Mouse (Mus musculus): ENCODE results near the gene Padi2. TPM values are rescaled to one million over a fixed set of nuclear protein-coding genes. Genes with fewer than 3 reads are reported as not detected.

Gene Padi2
- polyA plus RNA-seq, 1 experiment from 2014 or later: 0.45 TPM

- H3K27ac ChIP-seq: peak overlapping the region; percentile 65
- peaks cover 43% of the 10 kb centered on the region for H3K4me1 ChIP-seq
- 29% methylated on average over 15 of the region's 15 CpGs for WGBS
- ATAC-seq (ENCODE audit: low FRiP score): peak; percentile 34
- H3K4me2 ChIP-seq: peak overlapping the region; percentile 84
- H3K4me3 ChIP-seq (replicated peaks): peak overlapping the region; percentile 92
- 0 out of 2 replicates have a peak, but pooled peaks cover 3% of the 10 kb centered on the region for H3K27me3 ChIP-seq
- H3K9ac ChIP-seq: peak overlapping the region; percentile 96
- no peaks in the 10 kb centered on the region for H3K36me3 ChIP-seq (replicated peaks)
- H3K9me3 ChIP-seq: 0 out of 2 replicates have a peak, but pooled peaks cover 3% of the 10 kb centered on the region
Measured at GRCm38 (mm10) chr4:140986024-140986710, 80.0 kb downstream of the Padi2 start.

- peak within 1 kb of the TSS; percentile 96 for H3K9ac ChIP-seq
- no peaks in the 10 kb centered on the region for H3K9me3 ChIP-seq
- peak within 1 kb of the TSS; percentile 84 for H3K4me2 ChIP-seq
- H3K36me3 ChIP-seq (replicated peaks): peaks cover 1% of the 10 kb centered on the region; the same call in 1 of the 2 replicates
- peak; percentile 94 for ATAC-seq (ENCODE audit: low FRiP score)
- H3K4me1 ChIP-seq: peaks cover 43% of the 10 kb centered on the region
- peak within 1 kb of the TSS; percentile 92 for H3K4me3 ChIP-seq (replicated peaks)
- H3K27me3 ChIP-seq: 0 out of 2 replicates have a peak, but pooled peaks cover 3% of the 10 kb centered on the region
- H3K27ac ChIP-seq: peak within 1 kb of the TSS; percentile 65
- WGBS: under 1% methylated on average over 58 of the region's 58 CpGs
Measured at GRCm38 (mm10) chr4:140986711-140987395, 80.7 kb downstream of the Padi2 start, which contains the start of gene Atp13a2. TSS of gene Atp13a2 (plus strand) at chr4:140986873.

GRCm38 (mm10) chr4:140987476-140987875 is 81.3 kb downstream of the Padi2 start:
- WGBS: 40% methylated on average over 7 of the region's 7 CpGs
- H3K36me3 ChIP-seq (replicated peaks): peaks cover 7% of the 10 kb centered on the region
- 0 out of 2 replicates have a peak, but pooled peaks cover 3% of the 10 kb centered on the region for H3K27me3 ChIP-seq
- H3K4me2 ChIP-seq: peak overlapping the region; percentile 84
- H3K9me3 ChIP-seq: no peaks in the 10 kb centered on the region
- H3K4me1 ChIP-seq: peaks cover 43% of the 10 kb centered on the region
- ATAC-seq (ENCODE audit: low FRiP score): no peak
- peak overlapping the region; percentile 92 for H3K4me3 ChIP-seq (replicated peaks)
- H3K27ac ChIP-seq: no peak overlapping the region
- peak overlapping the region; percentile 96 for H3K9ac ChIP-seq

- 68% methylated on average over 7 of the region's 7 CpGs for WGBS
- ATAC-seq (ENCODE audit: low FRiP score): no peak
- Histone ChIP-seq H3K4me2 (no peak overlapping the region), H3K27me3 (0 out of 2 replicates have a peak, but pooled peaks cover 3% of the 10 kb centered on the region), H3K27ac (0 out of 2 replicates have a peak overlapping the region, but pooled peaks have one; percentile 10), H3K36me3 (replicated peaks) (peaks cover 19% of the 10 kb centered on the region), H3K4me1 (peaks cover 33% of the 10 kb centered on the region), H3K9me3 (no peaks in the 10 kb centered on the region), H3K4me3 (replicated peaks) (no peak overlapping the region), H3K9ac (0 out of 2 replicates have a peak overlapping the region, but pooled peaks have one; percentile 7)
Measured at GRCm38 (mm10) chr4:140988706-140989290, 82.7 kb downstream of the Padi2 start.

- H3K4me3 ChIP-seq (replicated peaks): no peak overlapping the region
- no peak for ATAC-seq (ENCODE audit: low FRiP score)
- no peaks in the 10 kb centered on the region for H3K9me3 ChIP-seq
- 0 out of 2 replicates have a peak, but pooled peaks cover 3% of the 10 kb centered on the region for H3K27me3 ChIP-seq
- H3K4me2 ChIP-seq: no peak overlapping the region
- H3K4me1 ChIP-seq: peaks cover 33% of the 10 kb centered on the region
- H3K36me3 ChIP-seq (replicated peaks): peaks cover 25% of the 10 kb centered on the region
- H3K9ac ChIP-seq: 0 out of 2 replicates have a peak overlapping the region, but pooled peaks have one; percentile 7
- no peak overlapping the region for H3K27ac ChIP-seq
- 93% methylated on average over 14 of the region's 14 CpGs for WGBS
Measured at GRCm38 (mm10) chr4:140989447-140989846, 83.3 kb downstream of the Padi2 start.

- Histone ChIP-seq H3K4me3 (replicated peaks) (no peak overlapping the region), H3K9me3 (no peaks in the 10 kb centered on the region), H3K4me2 (no peak overlapping the region), H3K4me1 (peaks cover 25% of the 10 kb centered on the region), H3K9ac (no peak overlapping the region), H3K27ac (no peak overlapping the region), H3K36me3 (replicated peaks) (peaks cover 53% of the 10 kb centered on the region), H3K27me3 (no peaks in the 10 kb centered on the region)
- 87% methylated on average over 20 of the region's 20 CpGs for WGBS
- no peak for ATAC-seq (ENCODE audit: low FRiP score)
Measured at GRCm38 (mm10) chr4:140992215-140992614, 86.1 kb downstream of the Padi2 start.

GRCm38 (mm10) chr4:140993846-140994245 is 87.7 kb downstream of the Padi2 start:
- H3K27me3 ChIP-seq: no peaks in the 10 kb centered on the region
- peaks cover 66% of the 10 kb centered on the region for H3K36me3 ChIP-seq (replicated peaks)
- peaks cover 8% of the 10 kb centered on the region for H3K4me1 ChIP-seq
- H3K4me3 ChIP-seq (replicated peaks): no peak overlapping the region
- H3K9ac ChIP-seq: no peak overlapping the region
- H3K9me3 ChIP-seq: no peaks in the 10 kb centered on the region
- 87% methylated on average over 8 of the region's 8 CpGs for WGBS
- no peak for ATAC-seq (ENCODE audit: low FRiP score)
- H3K27ac ChIP-seq: no peak overlapping the region
- no peak overlapping the region for H3K4me2 ChIP-seq

- ATAC-seq (ENCODE audit: low FRiP score): no peak
- Histone ChIP-seq H3K4me3 (replicated peaks) (no peak overlapping the region), H3K4me2 (no peak overlapping the region), H3K36me3 (replicated peaks) (peaks cover 86% of the 10 kb centered on the region), H3K27ac (no peak overlapping the region), H3K9me3 (no peaks in the 10 kb centered on the region), H3K9ac (no peak overlapping the region), H3K4me1 (no peaks in the 10 kb centered on the region), H3K27me3 (no peaks in the 10 kb centered on the region)
- WGBS: 91% methylated on average over 8 of the region's 8 CpGs
Measured at GRCm38 (mm10) chr4:140995811-140996210, 89.7 kb downstream of the Padi2 start.

GRCm38 (mm10) chr4:140996812-140997211 is 90.7 kb downstream of the Padi2 start:
- Histone ChIP-seq H3K27me3 (no peaks in the 10 kb centered on the region), H3K4me2 (no peak overlapping the region), H3K4me3 (replicated peaks) (no peak overlapping the region), H3K9me3 (no peaks in the 10 kb centered on the region), H3K4me1 (no peaks in the 10 kb centered on the region), H3K9ac (no peak overlapping the region), H3K27ac (no peak overlapping the region), H3K36me3 (replicated peaks) (peaks cover 95% of the 10 kb centered on the region)
- ATAC-seq (ENCODE audit: low FRiP score): no peak
- 94% methylated on average over 9 of the region's 9 CpGs for WGBS

Other genes with a start within 250 kb of the Padi2 start
- gene Arhgef10l, start 240.3 kb upstream of the Padi2 start, polyA plus RNA-seq (2016; fragmentation: Nextera tagmentation; extraction: Ambion mirVana): 26.1 and 31.1 TPM in 2 replicates
- gene Rcc2, start 205.8 kb upstream of the Padi2 start, polyA plus RNA-seq (2016; fragmentation: Nextera tagmentation; extraction: Ambion mirVana): 45.9 and 81.3 TPM in 2 replicates
- gene Padi6, start 163.7 kb upstream of the Padi2 start, polyA plus RNA-seq (2016; fragmentation: Nextera tagmentation; extraction: Ambion mirVana): not detected in 2 replicates
- gene Padi4, start 132.1 kb upstream of the Padi2 start, polyA plus RNA-seq (2016; fragmentation: Nextera tagmentation; extraction: Ambion mirVana): 0.90 and 1.8 TPM in 2 replicates
- gene Padi3, start 95.7 kb upstream of the Padi2 start, polyA plus RNA-seq (2016; fragmentation: Nextera tagmentation; extraction: Ambion mirVana): 0.06 TPM in 1 of 2 replicates, not detected in the other
- gene Padi1, start 60.6 kb upstream of the Padi2 start, polyA plus RNA-seq (2016; fragmentation: Nextera tagmentation; extraction: Ambion mirVana): 0.10 TPM in 1 of 2 replicates, not detected in the other
- gene Sdhb, start 54.9 kb downstream of the Padi2 start, polyA plus RNA-seq (2016; fragmentation: Nextera tagmentation; extraction: Ambion mirVana): 380 and 396 TPM in 2 replicates
- gene Atp13a2, start 80.5 kb downstream of the Padi2 start, polyA plus RNA-seq (2016; fragmentation: Nextera tagmentation; extraction: Ambion mirVana): 75.5 and 82.3 TPM in 2 replicates
- gene Mfap2, start 104.1 kb downstream of the Padi2 start, polyA plus RNA-seq (2016; fragmentation: Nextera tagmentation; extraction: Ambion mirVana): 250 and 275 TPM in 2 replicates
- gene Crocc, start 154.2 kb downstream of the Padi2 start, polyA plus RNA-seq (2016; fragmentation: Nextera tagmentation; extraction: Ambion mirVana): 15.4 and 17.4 TPM in 2 replicates
- gene Necap2, start 172.0 kb downstream of the Padi2 start, polyA plus RNA-seq (2016; fragmentation: Nextera tagmentation; extraction: Ambion mirVana): 52.7 and 56.8 TPM in 2 replicates
- 0.26 TPM in 1 of 2 replicates, not detected in the other for gene Spata21, start 182.0 kb downstream of the Padi2 start, polyA plus RNA-seq (2016; fragmentation: Nextera tagmentation; extraction: Ambion mirVana)
- 32.2 and 36.4 TPM in 2 replicates for gene Szrd1, start 233.4 kb downstream of the Padi2 start, polyA plus RNA-seq (2016; fragmentation: Nextera tagmentation; extraction: Ambion mirVana)
- 24.7 and 26.9 TPM in 2 replicates for gene Fbxo42, start 241.6 kb downstream of the Padi2 start, polyA plus RNA-seq (2016; fragmentation: Nextera tagmentation; extraction: Ambion mirVana)

All from forebrain, embryonic 12.5 days (tissue).